Mouse (Mus musculus): ENCODE measurements at regions not wholly inside any gene's neighbourhood (a gene's known extent, or its start where the extent isn't known, plus 50 kb on each side); places are given as distances from the start of the nearest gene placed in this dataset.

- TF ChIP-seq CTCF (IDR thresholded peaks at IDR 0.05) = no peak
- no peak for TF ChIP-seq EP300 (IDR thresholded peaks at IDR 0.05)
Observed at GRCm38 (mm10) chr16:46331336-46331735, 167.0 kb downstream of the Nectin3 start.

Data from lung, postnatal 0 days (tissue).